Mouse (Mus musculus) central nervous system, embryonic 11.5 days (tissue): ENCODE results near the gene Gm16405. TPM values are rescaled to one million over a fixed set of nuclear protein-coding genes. Genes with fewer than 3 reads are reported as not detected.

Experiments
- polyA plus RNA-seq: library from polyadenylated mRNA; depleted of rRNA; stranded (reverse); fragments of >200 nt; gene quantifications from 2 replicates; pipeline ENCODE4 v1.2.3, GENCODE M21; 2012; rRNA removed

The Gm16405 gene
- not detected in 2 replicates for polyA plus RNA-seq

GRCm38 (mm10) chrX:54530908-54531307, at the start of gene Gm16405:
TSS of gene Gm16405 (plus strand) at chrX:54531208.

Other genes with a start within 250 kb of the Gm16405 start
- gene Gm16430, start 91.0 kb downstream of the Gm16405 start, polyA plus RNA-seq: not detected in 2 replicates